Mouse (Mus musculus): ENCODE results near the gene Lrrc72. TPM values are rescaled to one million over a fixed set of nuclear protein-coding genes. Genes with fewer than 3 reads are reported as not detected.

Lrrc72 gene
- polyA plus RNA-seq, 1 experiment from 2014 or later, result 0.26 TPM

DNA sequence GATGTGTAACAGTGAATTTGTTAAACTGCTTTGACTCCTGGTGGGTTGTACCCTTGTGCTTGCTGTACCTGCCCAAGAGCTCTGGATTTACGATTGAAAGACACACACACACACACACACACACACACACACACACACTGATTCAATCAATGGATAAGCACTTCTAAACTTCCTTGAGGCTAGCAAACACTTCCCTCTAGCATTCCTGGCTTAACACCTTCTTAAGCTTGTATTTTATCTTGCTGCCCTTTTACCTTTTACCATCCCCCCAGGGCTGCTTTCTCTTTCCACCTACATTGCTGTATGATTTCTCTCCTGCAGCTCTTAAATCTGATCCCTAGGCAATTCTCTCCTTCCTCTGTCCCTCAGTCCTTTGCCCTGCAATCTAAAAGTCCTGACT is 87.9 kb downstream of the Lrrc72 start:
- H3K9me3 ChIP-seq (replicated peaks; ENCODE audit: control insufficient read depth, low read length, poor library complexity, severe bottlenecking), result no peaks in the 10 kb centered on the region
- H3K27me3 ChIP-seq (ENCODE audit: control insufficient read depth, insufficient read depth, low read depth, low read length), result no peaks in the 10 kb centered on the region
- no peak overlapping the region for H3K4me2 ChIP-seq (ENCODE audit: low read length)
- WGBS, result 44% methylated on average over 1 of the region's 1 CpGs
- H3K4me1 ChIP-seq (ENCODE audit: control insufficient read depth, insufficient read depth, low read length), result no peaks in the 10 kb centered on the region; the same call in 1 of the 2 replicates
- H3K36me3 ChIP-seq (ENCODE audit: control insufficient read depth, insufficient read depth, low read length), result peaks cover under 1% of the 10 kb centered on the region
- H3K9ac ChIP-seq (ENCODE audit: low read depth, low read length), result no peak overlapping the region
- no peak for ATAC-seq
- no peak overlapping the region for H3K4me3 ChIP-seq (ENCODE audit: low read depth, low read length)
- no peak overlapping the region for H3K27ac ChIP-seq (ENCODE audit: low read length)

- Histone ChIP-seq H3K36me3 (ENCODE audit: control insufficient read depth, insufficient read depth, low read length) (no peaks in the 10 kb centered on the region; the same call in 1 of the 2 replicates), H3K4me2 (ENCODE audit: low read length) (no peak overlapping the region), H3K27ac (ENCODE audit: low read length) (no peak overlapping the region), H3K9me3 (replicated peaks; ENCODE audit: control insufficient read depth, low read length, poor library complexity, severe bottlenecking) (no peaks in the 10 kb centered on the region), H3K4me3 (ENCODE audit: low read depth, low read length) (no peak overlapping the region), H3K27me3 (ENCODE audit: control insufficient read depth, insufficient read depth, low read depth, low read length) (no peaks in the 10 kb centered on the region), H3K4me1 (ENCODE audit: control insufficient read depth, insufficient read depth, low read length) (peaks cover under 1% of the 10 kb centered on the region), H3K9ac (ENCODE audit: low read depth, low read length) (no peak overlapping the region)
- WGBS, result 87% methylated on average over 7 of the region's 7 CpGs
- no peak for ATAC-seq
These were observed 88.9 kb downstream of the Lrrc72 start for GRCm38 (mm10) chr12:36164126-36164791.

Other genes starting within 250 kb of the Lrrc72 start
- gene Tspan13, start 210.9 kb downstream of the Lrrc72 start, polyA plus RNA-seq (2015; fragmentation: Nextera tagmentation; extraction: Ambion mirVana), result 387 and 445 TPM in 2 replicates
- 82.2 and 83.7 TPM in 2 replicates for gene Ankmy2, start 96.3 kb downstream of the Lrrc72 start, polyA plus RNA-seq (2015; fragmentation: Nextera tagmentation; extraction: Ambion mirVana)
- 402 and 433 TPM in 2 replicates for gene Bzw2, start 95.3 kb downstream of the Lrrc72 start, polyA plus RNA-seq (2015; fragmentation: Nextera tagmentation; extraction: Ambion mirVana)
- gene Sostdc1, start 60.7 kb upstream of the Lrrc72 start, polyA plus RNA-seq (2015; fragmentation: Nextera tagmentation; extraction: Ambion mirVana), result 11.9 and 13.0 TPM in 2 replicates
- 11.0 and 11.9 TPM in 2 replicates for gene Ispd, start 128.1 kb upstream of the Lrrc72 start, polyA plus RNA-seq (2015; fragmentation: Nextera tagmentation; extraction: Ambion mirVana)
- gene D630036H23Rik, start 128.8 kb upstream of the Lrrc72 start, polyA plus RNA-seq (2015; fragmentation: Nextera tagmentation; extraction: Ambion mirVana), result 2.6 and 3.4 TPM in 2 replicates